In the genomic region with DNA sequence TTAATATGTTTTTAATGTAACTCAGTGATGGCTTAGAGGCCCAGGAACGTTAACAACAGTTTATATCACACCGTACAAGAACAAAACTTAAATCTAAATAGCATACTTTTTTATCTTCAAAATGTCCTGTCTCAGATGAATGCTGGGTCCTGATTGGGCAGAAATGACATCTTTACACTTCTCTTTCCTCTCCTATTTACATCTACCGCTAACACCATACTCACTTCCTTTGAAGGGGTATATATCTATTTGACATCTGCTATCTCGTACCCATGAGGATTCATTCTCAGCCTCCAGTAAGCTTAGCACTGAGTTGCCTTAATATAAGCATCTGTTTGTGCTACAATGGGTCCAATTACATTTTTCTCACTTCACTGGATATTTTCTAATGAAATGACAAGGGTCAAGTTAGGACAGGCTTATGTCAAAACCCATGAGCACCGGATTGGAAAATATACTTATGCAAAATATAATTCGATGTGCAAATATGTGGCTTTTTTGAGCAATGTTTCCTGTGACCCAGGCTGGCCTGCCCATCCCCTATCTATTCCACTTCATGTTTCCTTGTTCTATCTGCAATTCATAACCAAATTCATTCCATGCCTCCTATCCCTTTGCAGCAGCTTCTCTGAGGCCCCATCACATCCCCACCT, we compare ENCODE assay signal across 15 mouse cellular contexts. TPM values are rescaled to one million over a fixed set of nuclear protein-coding genes. Genes with fewer than 3 reads are reported as not detected.
"Had no signal": no experiment of that assay in that cellular context is flagged by ENCODE, and none has a peak within 500 bp of the region (broad histone marks: within the 10 kb centered on the region; RNA-seq: fewer than 3 reads in every experiment).

No protein-coding gene starts in this region.

- H3K27me3 ChIP-seq: kidney, embryonic 15.5 days; limb, embryonic 13.5 days; midbrain, embryonic 15.5 days had no signal

- H3K9ac ChIP-seq: kidney, embryonic 15.5 days; limb, embryonic 13.5 days; liver, embryonic 14.5 days; midbrain, embryonic 15.5 days had no signal

- DNase-seq: kidney, adult 2 months; kidney, postnatal 14 days; layer of hippocampus, adult 9-11 months; layer of hippocampus, postnatal 36 days; lung, adult 18-20 months; thymus, adult 18-20 months; thymus, postnatal 14 days had no signal

- H3K4me2 ChIP-seq: kidney, embryonic 15.5 days; limb, embryonic 13.5 days; midbrain, embryonic 15.5 days had no signal

- H3K4me3 ChIP-seq: kidney, embryonic 15.5 days; limb, embryonic 13.5 days; midbrain, embryonic 10.5 days; midbrain, embryonic 15.5 days had no signal

- ATAC-seq: intestine, embryonic 16.5 days; midbrain, embryonic 15.5 days had no signal

- H3K9me3 ChIP-seq: kidney, embryonic 15.5 days; limb, embryonic 13.5 days; midbrain, embryonic 10.5 days; midbrain, embryonic 15.5 days had no signal

- H3K36me3 ChIP-seq: kidney, embryonic 15.5 days; limb, embryonic 13.5 days; midbrain, embryonic 10.5 days; midbrain, embryonic 15.5 days had no signal

- H3K27ac ChIP-seq: kidney, embryonic 15.5 days; limb, embryonic 13.5 days; liver, embryonic 14.5 days; midbrain, embryonic 10.5 days; midbrain, embryonic 15.5 days; stomach, postnatal 0 days had no signal

- H3K4me1 ChIP-seq: kidney, embryonic 15.5 days; midbrain, embryonic 15.5 days had no signal

RNA-seq across cellular contexts. Expression of gene Vat1l, which starts 40.8 kb away (rescaled TPM):
- total RNA-seq: liver, adult 2 months had no signal
- polyA plus RNA-seq: liver, adult 2 months had no signal
